Mouse (Mus musculus): Measurements from ENCODE around the gene Grem1. TPM values are rescaled to one million over a fixed set of nuclear protein-coding genes. Genes with fewer than 3 reads are reported as not detected.

The Grem1 gene
- polyA plus RNA-seq (2012; rRNA removed), result 0.94 and 1.3 TPM in 2 replicates

DNA sequence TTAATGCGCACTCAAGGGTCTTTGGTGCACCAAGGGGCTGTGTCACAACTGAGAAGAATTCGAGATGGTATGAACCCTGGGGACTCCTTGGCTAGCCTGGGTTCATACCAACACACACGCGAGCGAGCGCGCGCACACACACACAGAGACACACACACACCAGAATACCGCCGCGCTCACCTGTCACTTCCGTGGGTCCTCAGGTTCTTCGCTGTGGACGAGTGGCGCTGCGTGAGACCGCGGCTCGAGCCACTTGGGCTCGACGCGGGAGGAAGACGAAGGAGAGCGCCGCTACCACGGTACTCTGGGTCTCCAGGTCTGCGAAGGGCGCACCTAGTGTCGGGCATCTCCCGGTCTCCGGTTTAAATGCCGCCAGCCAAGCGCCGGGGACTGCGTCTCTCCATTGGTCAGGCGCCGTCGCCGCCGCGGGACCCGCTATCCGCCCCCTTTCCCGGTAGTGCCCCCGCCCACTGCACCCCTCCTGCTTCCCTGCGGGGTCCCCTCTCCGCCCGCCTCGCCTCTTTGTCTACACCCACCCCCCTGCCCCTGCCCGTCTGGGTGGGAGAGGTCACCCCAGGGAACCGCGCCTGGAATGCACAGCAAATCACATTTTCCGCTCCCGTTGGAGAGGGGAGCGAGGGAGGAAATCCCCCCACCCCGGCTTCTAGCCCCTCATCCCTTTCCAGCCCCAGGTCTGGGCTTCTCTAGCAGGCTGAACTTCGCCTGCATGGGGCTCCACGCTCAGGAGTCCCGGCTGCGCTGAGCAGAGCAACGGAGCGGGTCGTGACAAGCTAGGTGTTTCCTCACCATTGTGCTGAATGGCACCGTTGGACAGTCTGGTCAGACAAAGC is at the start of gene Grem1:
Grem1 (minus strand) TSS at position 336 of the 851 bp plus-strand sequence.
- Histone ChIP-seq H3K27ac (ENCODE audit: insufficient read depth, low read length) (no peak within 1 kb of the TSS), H3K4me1 (ENCODE audit: control insufficient read depth, insufficient read depth, low read length) (no peaks in the 10 kb centered on the region), H3K4me3 (ENCODE audit: insufficient read depth, low read length) (peak within 1 kb of the TSS; percentile 40)
- no peak for TF ChIP-seq CTCF (IDR thresholded peaks at IDR 0.05; ENCODE audit: extremely low read depth, insufficient read depth, low read length)
- TF ChIP-seq POLR2A (IDR thresholded peaks at IDR 0.05; ENCODE audit: extremely low read depth, insufficient read depth, low read length), result no peak

- peaks cover 2% of the 10 kb centered on the region; the same call in 1 of the 2 replicates for H3K4me1 ChIP-seq (ENCODE audit: control insufficient read depth, insufficient read depth, low read length)
- no peak overlapping the region for H3K4me3 ChIP-seq (ENCODE audit: insufficient read depth, low read length)
- H3K27ac ChIP-seq (ENCODE audit: insufficient read depth, low read length), result no peak overlapping the region
- TF ChIP-seq CTCF (IDR thresholded peaks at IDR 0.05; ENCODE audit: extremely low read depth, insufficient read depth, low read length), result peak; percentile 57
- TF ChIP-seq POLR2A (IDR thresholded peaks at IDR 0.05; ENCODE audit: extremely low read depth, insufficient read depth, low read length), result no peak
These were observed 49.2 kb upstream of the Grem1 start for GRCm38 (mm10) chr2:113807640-113808039.

DNA sequence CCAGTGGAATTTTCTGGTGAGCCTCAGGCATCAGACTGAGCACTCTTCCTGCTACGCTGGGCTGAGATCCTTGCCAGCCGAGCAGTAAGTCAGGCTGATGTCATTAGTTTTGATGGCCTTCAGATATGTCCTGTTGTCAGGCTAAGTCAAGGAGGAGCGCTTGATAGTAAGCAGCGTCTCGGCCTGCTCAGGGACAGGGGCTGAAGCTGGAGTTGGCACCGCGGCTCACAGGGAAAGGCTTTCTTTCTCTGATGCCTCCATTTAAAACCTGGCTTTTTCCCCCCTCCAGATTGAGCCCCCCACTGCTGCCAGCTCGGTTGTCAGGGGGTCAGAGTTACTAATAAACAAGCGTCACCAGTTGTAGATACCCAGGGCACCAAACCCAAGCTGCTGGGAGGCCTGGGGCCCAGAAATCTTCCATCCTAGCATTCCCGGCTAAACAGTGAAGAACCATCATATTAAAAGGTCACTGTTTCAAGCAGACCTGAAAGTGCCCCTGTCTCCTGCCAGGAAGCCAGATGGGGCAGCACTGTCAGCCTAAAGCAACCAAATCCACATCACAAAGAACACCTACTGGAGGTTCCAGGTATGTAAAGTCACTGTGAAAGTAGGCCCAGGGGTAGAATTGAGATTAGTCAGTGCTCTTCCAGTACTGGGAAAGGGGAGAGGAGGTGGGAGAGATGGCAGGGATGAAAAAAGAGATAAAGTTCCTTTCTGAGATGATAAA is 48.6 kb upstream of the Grem1 start:
- no peak overlapping the region for H3K27ac ChIP-seq (ENCODE audit: insufficient read depth, low read length)
- H3K4me1 ChIP-seq (ENCODE audit: control insufficient read depth, insufficient read depth, low read length), result peaks cover 2% of the 10 kb centered on the region; the same call in 1 of the 2 replicates
- H3K4me3 ChIP-seq (ENCODE audit: insufficient read depth, low read length), result no peak overlapping the region
- TF ChIP-seq CTCF (IDR thresholded peaks at IDR 0.05; ENCODE audit: extremely low read depth, insufficient read depth, low read length) (no peak), POLR2A (IDR thresholded peaks at IDR 0.05; ENCODE audit: extremely low read depth, insufficient read depth, low read length) (no peak)

GRCm38 (mm10) chr2:113805765-113806164 is 47.3 kb upstream of the Grem1 start:
- TF ChIP-seq CTCF (IDR thresholded peaks at IDR 0.05; ENCODE audit: extremely low read depth, insufficient read depth, low read length) (no peak), POLR2A (IDR thresholded peaks at IDR 0.05; ENCODE audit: extremely low read depth, insufficient read depth, low read length) (no peak)
- Histone ChIP-seq H3K4me1 (ENCODE audit: control insufficient read depth, insufficient read depth, low read length) (peaks cover 2% of the 10 kb centered on the region; the same call in 1 of the 2 replicates), H3K27ac (ENCODE audit: insufficient read depth, low read length) (no peak overlapping the region), H3K4me3 (ENCODE audit: insufficient read depth, low read length) (no peak overlapping the region)

GRCm38 (mm10) chr2:113803753-113804152 is 45.3 kb upstream of the Grem1 start:
- Histone ChIP-seq H3K4me1 (ENCODE audit: control insufficient read depth, insufficient read depth, low read length) (peaks cover 2% of the 10 kb centered on the region; the same call in 1 of the 2 replicates), H3K27ac (ENCODE audit: insufficient read depth, low read length) (no peak overlapping the region), H3K4me3 (ENCODE audit: insufficient read depth, low read length) (no peak overlapping the region)
- no peak for TF ChIP-seq CTCF (IDR thresholded peaks at IDR 0.05; ENCODE audit: extremely low read depth, insufficient read depth, low read length)
- TF ChIP-seq POLR2A (IDR thresholded peaks at IDR 0.05; ENCODE audit: extremely low read depth, insufficient read depth, low read length), result no peak

GRCm38 (mm10) chr2:113800846-113801245 is 42.4 kb upstream of the Grem1 start:
- H3K27ac ChIP-seq (ENCODE audit: insufficient read depth, low read length), result no peak overlapping the region
- no peaks in the 10 kb centered on the region; the same call in 1 of the 2 replicates for H3K4me1 ChIP-seq (ENCODE audit: control insufficient read depth, insufficient read depth, low read length)
- no peak overlapping the region for H3K4me3 ChIP-seq (ENCODE audit: insufficient read depth, low read length)
- no peak for TF ChIP-seq POLR2A (IDR thresholded peaks at IDR 0.05; ENCODE audit: extremely low read depth, insufficient read depth, low read length)
- no peak for TF ChIP-seq CTCF (IDR thresholded peaks at IDR 0.05; ENCODE audit: extremely low read depth, insufficient read depth, low read length)

DNA sequence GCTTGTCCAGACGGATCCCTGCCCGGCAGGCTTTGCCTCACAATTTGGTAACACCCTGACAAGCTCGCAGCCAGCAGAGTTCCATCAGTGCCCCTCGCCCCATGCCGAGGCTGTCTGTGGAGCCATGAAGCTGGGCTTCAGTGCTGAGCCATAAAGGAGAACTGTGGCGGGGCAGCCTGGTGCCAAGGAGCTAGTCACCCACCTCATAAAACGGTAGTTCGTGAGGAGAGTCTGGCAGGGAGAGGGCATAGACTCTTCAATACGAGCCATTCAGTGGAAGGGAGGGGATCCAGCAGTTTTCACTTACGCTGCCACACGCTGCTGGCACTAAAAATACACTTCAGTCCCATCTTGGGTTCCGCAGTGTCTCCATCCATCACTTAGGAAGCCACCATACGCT is 40.2 kb upstream of the Grem1 start:
- no peak overlapping the region for H3K27ac ChIP-seq (ENCODE audit: insufficient read depth, low read length)
- TF ChIP-seq CTCF (IDR thresholded peaks at IDR 0.05; ENCODE audit: extremely low read depth, insufficient read depth, low read length), result no peak
- TF ChIP-seq POLR2A (IDR thresholded peaks at IDR 0.05; ENCODE audit: extremely low read depth, insufficient read depth, low read length), result no peak
- no peaks in the 10 kb centered on the region for H3K4me1 ChIP-seq (ENCODE audit: control insufficient read depth, insufficient read depth, low read length)
- no peak overlapping the region for H3K4me3 ChIP-seq (ENCODE audit: insufficient read depth, low read length)

DNA sequence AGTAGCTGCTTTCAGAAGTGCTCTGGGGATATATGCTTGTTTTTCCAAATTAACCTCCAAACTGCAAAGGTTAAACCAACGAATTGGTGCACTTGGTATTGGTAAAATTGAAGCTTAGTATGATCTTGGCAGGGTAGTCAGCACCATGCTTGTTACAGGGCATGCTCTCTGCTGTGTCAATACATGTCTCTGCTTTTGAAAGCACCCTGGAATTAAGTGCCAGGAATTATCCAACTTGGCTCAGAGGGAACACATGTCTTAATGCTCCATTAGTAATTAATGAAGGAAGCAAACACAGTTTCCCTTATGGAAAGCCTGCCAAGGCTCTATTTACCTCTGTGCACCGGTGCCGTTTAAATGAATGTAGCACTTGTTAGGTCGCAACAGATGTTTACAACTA is 36.7 kb upstream of the Grem1 start:
- no peak for TF ChIP-seq CTCF (IDR thresholded peaks at IDR 0.05; ENCODE audit: extremely low read depth, insufficient read depth, low read length)
- no peak for TF ChIP-seq POLR2A (IDR thresholded peaks at IDR 0.05; ENCODE audit: extremely low read depth, insufficient read depth, low read length)
- peaks cover 1% of the 10 kb centered on the region; the same call in 1 of the 2 replicates for H3K4me1 ChIP-seq (ENCODE audit: control insufficient read depth, insufficient read depth, low read length)
- H3K4me3 ChIP-seq (ENCODE audit: insufficient read depth, low read length), result no peak overlapping the region
- H3K27ac ChIP-seq (ENCODE audit: insufficient read depth, low read length), result no peak overlapping the region

GRCm38 (mm10) chr2:113793521-113793920 is 35.1 kb upstream of the Grem1 start:
- TF ChIP-seq CTCF (IDR thresholded peaks at IDR 0.05; ENCODE audit: extremely low read depth, insufficient read depth, low read length), result no peak
- H3K27ac ChIP-seq (ENCODE audit: insufficient read depth, low read length), result no peak overlapping the region
- H3K4me1 ChIP-seq (ENCODE audit: control insufficient read depth, insufficient read depth, low read length), result peaks cover 1% of the 10 kb centered on the region; the same call in 1 of the 2 replicates
- no peak overlapping the region for H3K4me3 ChIP-seq (ENCODE audit: insufficient read depth, low read length)

Measured in cortical plate, adult 2 months (tissue).